In the genomic region with DNA sequence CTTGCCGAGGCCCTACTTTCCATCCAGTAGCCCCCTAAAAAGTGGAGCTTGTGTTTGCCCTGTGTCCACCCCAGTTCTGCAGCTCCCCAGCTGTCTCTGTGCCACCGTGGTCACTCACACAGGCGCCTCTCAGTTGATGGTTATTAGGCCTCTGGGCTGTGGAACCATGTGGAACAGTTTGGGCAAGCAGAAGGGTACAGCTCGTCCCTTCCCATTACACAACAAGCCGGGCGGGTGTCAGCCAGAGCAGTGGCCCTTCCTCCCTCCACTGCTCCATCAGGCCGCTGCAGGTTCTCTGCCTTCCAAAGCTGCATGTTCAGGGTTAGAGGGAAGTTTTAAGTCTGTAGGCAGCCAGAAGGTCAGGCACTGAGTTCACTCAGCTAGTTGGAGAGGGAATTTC, we compare ENCODE assay signal across 13 mouse cellular contexts. TPM values are rescaled to one million over a fixed set of nuclear protein-coding genes. Genes with fewer than 3 reads are reported as not detected.
DNase-seq lines count a peak whose midpoint lies in the region; ATAC-seq and TF ChIP-seq lines count a peak whose summit lies in the region.
"Had no signal": no experiment of that assay in that cellular context is flagged by ENCODE, and none has a peak within 500 bp of the region (broad histone marks: within the 10 kb centered on the region; RNA-seq: fewer than 3 reads in every experiment).

No protein-coding gene starts in this region.

- peak; percentile 57 to 62 for DNase-seq in cerebellum, adult 18-20 months
- no peak for DNase-seq in cerebellum, adult 11 months
- DNase-seq in kidney, adult 11 months, result peak; percentile 46
- peak; percentile 39 to 50 for DNase-seq in lung, adult 18-20 months
- no peak for DNase-seq in lung, adult 2 months
- peak; percentile 71 for DNase-seq in skeletal muscle tissue, adult 2 months (ENCODE audit: low read depth, low spot score)
- DNase-seq in embryo, embryonic 10 days (ENCODE audit: low spot score), result no peak
- DNase-seq: B cell, adult 2 months had no signal

- no peak for TF ChIP-seq CTCF in lung, adult 2 months (IDR thresholded peaks at IDR 0.05; ENCODE audit: insufficient read depth, low read length)

- peaks cover 5% of the 10 kb centered on the region; the same call in 1 of the 2 replicates for H3K4me1 ChIP-seq in kidney, embryonic 14.5 days (ENCODE audit: control insufficient read depth, insufficient read depth, low read length)
- no peaks in the 10 kb centered on the region; the same call in 1 of the 2 replicates for H3K4me1 ChIP-seq in lung, adult 2 months (ENCODE audit: control insufficient read depth, insufficient read depth, low read length)

- TF ChIP-seq POLR2A in lung, adult 2 months (IDR thresholded peaks at IDR 0.05; ENCODE audit: borderline replicate concordance, extremely low read depth, low read depth, low read length), result no peak

- no peak overlapping the region for H3K4me3 ChIP-seq in kidney, embryonic 14.5 days (ENCODE audit: low read length)
- no peak overlapping the region for H3K4me3 ChIP-seq in lung, adult 2 months (replicated peaks; ENCODE audit: extremely low read depth, low read depth, low read length)
- H3K4me3 ChIP-seq: embryonic facial prominence, embryonic 10.5 days; liver, embryonic 15.5 days; midbrain, embryonic 13.5 days had no signal

- no peak overlapping the region for H3K9ac ChIP-seq in kidney, embryonic 14.5 days (ENCODE audit: low read depth, low read length)
- H3K9ac ChIP-seq: liver, embryonic 15.5 days; midbrain, embryonic 13.5 days had no signal

- WGBS in kidney, embryonic 14.5 days, result 86% methylated on average over 7 of the region's 7 CpGs
- WGBS in lung, adult 2 months, result 67% methylated on average over 7 of the region's 7 CpGs

- no peaks in the 10 kb centered on the region for H3K9me3 ChIP-seq in kidney, embryonic 14.5 days (ENCODE audit: control insufficient read depth, low read length)
- H3K9me3 ChIP-seq: embryonic facial prominence, embryonic 10.5 days; liver, embryonic 15.5 days; midbrain, embryonic 13.5 days had no signal

- H3K4me2 ChIP-seq in kidney, embryonic 14.5 days (replicated peaks; ENCODE audit: low read depth, low read length), result no peak overlapping the region
- H3K4me2 ChIP-seq: liver, embryonic 15.5 days; midbrain, embryonic 13.5 days had no signal

- ATAC-seq in kidney, embryonic 14.5 days (ENCODE audit: low FRiP score, low TSS enrichment), result no peak
- ATAC-seq: activated CD4-positive, CD25-positive, alpha-beta regulatory T cell, adult 4 months; midbrain, embryonic 13.5 days had no signal

- H3K36me3 ChIP-seq in kidney, embryonic 14.5 days (ENCODE audit: control insufficient read depth, insufficient read depth, low read length), result 0 out of 2 replicates have a peak, but pooled peaks cover 5% of the 10 kb centered on the region

- H3K27ac ChIP-seq in kidney, embryonic 14.5 days (ENCODE audit: low read depth, low read length), result no peak overlapping the region
- H3K27ac ChIP-seq: embryonic facial prominence, embryonic 10.5 days; liver, embryonic 15.5 days; midbrain, embryonic 13.5 days had no signal

- H3K27me3 ChIP-seq in kidney, embryonic 14.5 days (ENCODE audit: control insufficient read depth, insufficient read depth, low read length), result no peaks in the 10 kb centered on the region
- H3K27me3 ChIP-seq: liver, embryonic 15.5 days; midbrain, embryonic 13.5 days had no signal

RNA-seq across cellular contexts. Expression of a gene that starts 24.3 kb away (rescaled TPM):
- 4.9 and 10.5 TPM in 2 replicates for polyA plus RNA-seq in kidney, embryonic 14.5 days (2014; fragmentation: Nextera tagmentation; extraction: Ambion mirVana)
- polyA plus RNA-seq in lung, adult 2 months (2012; rRNA removed), result 5.7 and 10.5 TPM in 2 replicates

RNA-seq across cellular contexts. Expression of a gene that starts 28.1 kb away (rescaled TPM):
- polyA plus RNA-seq in kidney, embryonic 14.5 days (2014; fragmentation: Nextera tagmentation; extraction: Ambion mirVana), result 192 and 214 TPM in 2 replicates
- polyA plus RNA-seq in lung, adult 2 months (2012; rRNA removed), result 194 and 219 TPM in 2 replicates

Comparison
In these comparisons a context has a peak if more than half of its experiments do, and no peak if none do; other contexts are left out.
1. DNase-seq: peak in cerebellum, adult 18-20 months (2 of 2), kidney, adult 11 months (single experiment), lung, adult 18-20 months (2 of 2) and skeletal muscle tissue, adult 2 months (single experiment); none in cerebellum, adult 11 months (single experiment), lung, adult 2 months (single experiment) and embryo, embryonic 10 days (single experiment).